Mouse (Mus musculus) forebrain, embryonic 13.5 days (tissue): Measurements from ENCODE around the gene Ciz1. TPM values are rescaled to one million over a fixed set of nuclear protein-coding genes. Genes with fewer than 3 reads are reported as not detected.

ENCODE experiments used
- ATAC-seq: fragments of 200-750 bp; cut with Nextera tagmentation; 2 replicates; pipeline ENCODE4 v1.8.0; 2017
- H3K27ac ChIP-seq: fragments of 300-500 bp; sonication (generic); 2 replicates; pipeline ENCODE4 v1.5.1; 2015; ENCODE audit warnings: inconsistent platforms, mild to moderate bottlenecking, moderate library complexity
- H3K27me3 ChIP-seq: fragments of 300-500 bp; sonication (generic); 2 replicates; pipeline ENCODE4 v1.6.1; 2015; ENCODE audit warnings: mild to moderate bottlenecking, inconsistent platforms
- H3K36me3 ChIP-seq: fragments of 300-500 bp; sonication (generic); 2 replicates; pipeline ENCODE4 v1.6.1; 2015; ENCODE audit warnings: mild to moderate bottlenecking, inconsistent platforms; ENCODE audit not compliant: poor library complexity, severe bottlenecking
- H3K4me1 ChIP-seq: fragments of 300-500 bp; sonication (generic); 2 replicates; pipeline ENCODE4 v1.6.1; 2015; ENCODE audit warnings: inconsistent platforms
- H3K4me2 ChIP-seq: fragments of 300-500 bp; sonication (generic); 2 replicates; pipeline ENCODE4 v1.6.1; 2015; ENCODE audit warnings: inconsistent platforms, mild to moderate bottlenecking, moderate library complexity
- H3K4me3 ChIP-seq: fragments of 300-500 bp; sonication (generic); 2 replicates; pipeline ENCODE4 v1.5.1; 2015; ENCODE audit warnings: mild to moderate bottlenecking, inconsistent platforms
- H3K9ac ChIP-seq: fragments of 300-500 bp; sonication (generic); 2 replicates; pipeline ENCODE4 v1.6.1; 2015; ENCODE audit warnings: mild to moderate bottlenecking, inconsistent platforms
- H3K9me3 ChIP-seq: fragments of 300-500 bp; sonication (generic); replicated peaks from 2 replicates; pipeline ENCODE4 v1.6.1; 2016; ENCODE audit warnings: inconsistent platforms
- WGBS: fragments of 180-500 bp; shearing (Covaris S2); methylation state at CpG from one replicate; pipeline ENCODE4 v1.1.7; 2015; 5-methylcytosine and 5-hydroxymethylcytosine counted together
- polyA plus RNA-seq: library from polyadenylated mRNA; unstranded; fragments of >200 nt; fragmentation: Nextera tagmentation; extraction: Ambion mirVana; gene quantifications from 2 replicates; pipeline ENCODE4 v1.2.1, GENCODE M21; 2015

Ciz1 gene
- polyA plus RNA-seq, 1 experiment from 2014 or later, result 52.4 TPM

DNA sequence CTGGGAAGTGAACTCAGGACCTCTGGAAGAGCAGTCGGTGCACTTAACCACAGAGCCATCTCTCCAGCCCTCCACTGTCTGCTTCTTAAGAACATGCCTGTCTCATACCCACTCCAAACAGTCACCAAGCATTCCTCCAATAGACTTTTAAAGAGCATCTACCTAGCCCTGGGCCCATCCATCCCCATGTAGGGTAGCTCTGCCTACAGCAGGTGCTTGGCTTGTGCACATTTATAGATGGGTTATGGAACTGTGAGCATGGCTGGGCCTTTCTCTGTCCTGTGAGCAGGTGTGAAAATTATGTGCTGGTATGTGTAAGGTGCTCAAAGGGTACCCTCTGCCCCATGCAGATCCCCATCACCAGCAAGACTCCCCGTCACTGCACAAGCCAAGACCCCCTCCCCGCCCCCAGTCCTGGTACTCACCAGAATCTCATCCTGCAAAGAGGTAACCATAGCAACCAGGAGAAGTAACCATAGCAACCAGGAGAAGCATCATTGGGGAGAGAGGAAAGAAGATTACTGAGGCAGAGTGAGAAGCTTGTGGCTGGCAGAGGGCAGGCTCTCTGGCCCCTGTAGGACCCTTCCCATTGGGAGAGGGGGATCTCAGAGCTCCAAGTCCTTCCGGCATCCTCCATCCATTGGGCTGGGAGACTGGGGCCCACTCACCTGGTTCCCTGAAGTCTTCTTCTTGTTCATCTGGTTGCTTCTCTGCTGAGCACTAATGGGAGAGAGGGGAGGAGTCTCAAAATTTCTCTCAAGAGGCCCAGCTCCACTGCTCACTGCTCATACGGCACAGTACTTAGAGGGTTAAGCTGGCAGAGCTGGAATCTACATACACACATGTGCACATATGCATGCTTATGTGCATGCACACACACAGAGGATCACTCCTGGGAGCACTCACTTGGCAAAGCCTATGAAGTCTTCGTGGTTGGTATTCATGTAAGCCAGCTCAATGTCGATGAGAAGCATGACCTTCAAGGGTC lies 29.1 kb upstream of the Ciz1 start:
- Histone ChIP-seq H3K4me3 (no peak overlapping the region), H3K9me3 (no peaks in the 10 kb centered on the region), H3K9ac (peak overlapping the region; percentile 16; the same call in 1 of the 2 replicates), H3K27ac (peak overlapping the region; percentile 80), H3K36me3 (no peaks in the 10 kb centered on the region), H3K4me2 (peak overlapping the region; percentile 37; the same call in 1 of the 2 replicates), H3K4me1 (peaks cover 26% of the 10 kb centered on the region), H3K27me3 (0 out of 2 replicates have a peak, but pooled peaks cover 3% of the 10 kb centered on the region)
- WGBS, result 60% methylated on average over 7 of the region's 7 CpGs
- peak; percentile 75 for ATAC-seq

DNA sequence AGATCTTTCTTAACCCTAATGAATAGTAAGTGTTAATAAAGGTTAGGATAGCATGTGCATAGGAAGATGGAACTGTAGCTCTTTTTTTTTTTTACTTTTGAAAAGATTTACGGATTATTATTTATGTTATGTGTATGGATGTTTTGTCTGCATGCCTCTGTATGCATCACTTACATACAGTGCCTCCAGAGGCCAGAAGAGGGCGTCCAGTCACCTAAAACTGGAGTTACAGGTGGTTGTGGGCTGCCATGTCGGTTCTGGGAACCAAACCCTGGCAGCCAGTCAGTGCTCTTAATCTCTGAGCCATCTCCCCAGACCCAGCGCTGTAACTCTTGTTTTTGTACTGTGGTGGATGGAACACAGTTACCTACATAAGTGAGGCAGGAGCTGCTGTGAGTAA lies 27.8 kb upstream of the Ciz1 start:
- Histone ChIP-seq H3K4me2 (no peak overlapping the region), H3K36me3 (no peaks in the 10 kb centered on the region), H3K4me3 (no peak overlapping the region), H3K27me3 (no peaks in the 10 kb centered on the region), H3K9ac (no peak overlapping the region), H3K9me3 (no peaks in the 10 kb centered on the region), H3K27ac (no peak overlapping the region), H3K4me1 (peaks cover 18% of the 10 kb centered on the region)
- ATAC-seq, result no peak
- WGBS, result 52% methylated on average over 4 of the region's 4 CpGs

DNA sequence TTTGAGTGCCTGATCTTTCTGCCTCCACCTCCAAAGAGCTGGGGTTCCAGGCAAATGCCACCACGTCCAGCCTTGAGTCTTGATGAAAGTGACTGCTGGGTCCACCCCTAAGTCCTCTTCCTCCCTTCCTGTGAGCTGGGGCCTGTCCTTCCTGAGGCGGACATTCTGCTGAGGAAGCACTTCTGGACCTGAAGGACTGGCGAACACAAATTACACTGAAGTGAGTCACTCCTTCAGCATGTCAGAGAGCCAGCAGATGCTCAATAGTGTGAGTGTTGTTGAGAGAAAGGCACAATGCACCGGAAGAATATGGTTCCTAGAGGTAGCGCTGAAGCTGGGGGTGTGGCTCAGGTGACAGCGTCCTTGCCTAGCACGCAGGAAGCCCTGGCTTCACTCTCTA lies 26.8 kb upstream of the Ciz1 start:
- WGBS, result 75% methylated on average over 7 of the region's 7 CpGs
- H3K27me3 ChIP-seq, result no peaks in the 10 kb centered on the region
- no peak for ATAC-seq

DNA sequence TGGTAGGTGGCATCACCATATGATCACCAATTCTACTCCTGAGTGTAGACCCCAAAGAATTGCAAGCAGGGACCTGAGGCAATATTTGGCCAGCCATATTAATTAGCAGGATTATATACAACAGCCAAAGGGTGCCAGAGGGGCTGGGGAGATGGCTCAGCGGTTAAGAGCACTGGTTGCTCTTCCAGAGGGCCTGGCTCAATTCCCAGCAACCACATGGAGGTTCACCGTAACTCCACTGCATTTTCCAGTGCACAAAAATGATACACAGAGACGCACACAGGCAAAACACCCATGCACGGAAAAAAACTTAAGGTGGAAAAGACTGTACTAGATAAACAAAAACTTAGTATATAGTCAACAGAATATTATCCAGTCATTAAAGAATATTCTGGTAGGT lies 24.9 kb upstream of the Ciz1 start:
- Histone ChIP-seq H3K27ac (no peak overlapping the region), H3K4me1 (peaks cover 13% of the 10 kb centered on the region), H3K4me2 (no peak overlapping the region), H3K9me3 (no peaks in the 10 kb centered on the region), H3K27me3 (no peaks in the 10 kb centered on the region), H3K9ac (no peak overlapping the region), H3K36me3 (no peaks in the 10 kb centered on the region), H3K4me3 (no peak overlapping the region)
- ATAC-seq, result no peak
- 77% methylated on average over 4 of the region's 4 CpGs for WGBS

More for the DNA sequence above, 26.8 kb upstream of the Ciz1 start:
- peaks cover 18% of the 10 kb centered on the region for H3K4me1 ChIP-seq
- H3K36me3 ChIP-seq, result no peaks in the 10 kb centered on the region
- no peak overlapping the region for H3K27ac ChIP-seq
- H3K4me3 ChIP-seq, result no peak overlapping the region
- no peaks in the 10 kb centered on the region for H3K9me3 ChIP-seq
- H3K4me2 ChIP-seq, result no peak overlapping the region
- no peak overlapping the region for H3K9ac ChIP-seq

DNA sequence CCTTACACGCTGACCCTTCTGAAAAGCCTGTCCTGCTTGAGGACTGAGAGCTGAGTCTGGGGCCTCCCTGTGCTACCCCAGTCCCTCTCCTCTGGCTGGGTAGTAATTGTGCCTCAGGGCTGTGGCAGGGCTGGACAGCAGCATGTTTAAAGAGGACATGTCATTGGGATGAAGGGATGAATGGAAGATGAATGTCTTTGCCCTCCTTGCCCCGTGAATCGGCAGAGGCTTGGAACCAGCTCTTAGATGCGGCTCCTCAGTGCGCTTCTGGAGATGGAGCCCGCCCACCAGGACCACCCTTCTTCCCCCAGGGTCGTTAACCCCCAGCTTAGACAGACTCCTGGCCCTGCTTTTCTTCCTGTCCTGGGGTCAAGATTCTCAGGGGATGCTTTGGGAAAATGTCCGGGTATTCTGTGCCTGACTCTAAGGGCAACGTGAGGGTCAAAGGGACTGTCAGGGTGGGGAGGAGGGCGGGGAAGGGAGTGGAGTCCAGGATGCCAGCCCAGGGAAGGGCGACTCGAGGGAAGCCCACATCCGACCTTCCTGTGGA lies 23.1 kb upstream of the Ciz1 start:
- Histone ChIP-seq H3K9ac (no peak overlapping the region), H3K27me3 (no peaks in the 10 kb centered on the region), H3K9me3 (no peaks in the 10 kb centered on the region), H3K36me3 (0 out of 2 replicates have a peak, but pooled peaks cover 4% of the 10 kb centered on the region), H3K4me2 (no peak overlapping the region), H3K27ac (no peak overlapping the region), H3K4me3 (no peak overlapping the region), H3K4me1 (no peaks in the 10 kb centered on the region)
- ATAC-seq, result no peak
- 34% methylated on average over 13 of the region's 13 CpGs for WGBS

DNA sequence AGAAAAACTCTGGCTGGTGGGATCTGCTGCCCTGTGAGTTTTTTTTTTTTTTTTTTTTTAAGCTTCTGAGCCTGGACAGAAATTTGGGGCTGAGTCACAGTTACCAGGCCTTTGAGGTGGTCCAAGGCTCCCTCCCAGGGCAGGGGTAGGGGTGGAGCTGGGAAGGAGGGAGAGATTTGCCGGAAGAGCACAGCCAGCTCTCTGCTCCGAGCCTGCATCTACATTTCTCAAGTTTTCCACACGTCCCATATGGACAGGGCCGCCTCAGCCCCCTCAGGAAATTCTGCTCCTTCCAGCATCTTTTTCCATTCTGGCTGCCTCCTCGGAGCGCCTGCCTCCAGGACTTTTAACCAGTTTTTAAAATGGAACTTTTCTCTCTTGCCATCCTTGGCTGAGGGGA lies 22.6 kb upstream of the Ciz1 start:
- H3K4me3 ChIP-seq, result no peak overlapping the region
- no peaks in the 10 kb centered on the region for H3K9me3 ChIP-seq
- H3K4me2 ChIP-seq, result no peak overlapping the region
- no peaks in the 10 kb centered on the region for H3K27me3 ChIP-seq
- no peak overlapping the region for H3K27ac ChIP-seq
- no peak for ATAC-seq
- WGBS, result 61% methylated on average over 6 of the region's 6 CpGs
- no peak overlapping the region for H3K9ac ChIP-seq
- H3K4me1 ChIP-seq, result no peaks in the 10 kb centered on the region
- H3K36me3 ChIP-seq, result 0 out of 2 replicates have a peak, but pooled peaks cover 4% of the 10 kb centered on the region

DNA sequence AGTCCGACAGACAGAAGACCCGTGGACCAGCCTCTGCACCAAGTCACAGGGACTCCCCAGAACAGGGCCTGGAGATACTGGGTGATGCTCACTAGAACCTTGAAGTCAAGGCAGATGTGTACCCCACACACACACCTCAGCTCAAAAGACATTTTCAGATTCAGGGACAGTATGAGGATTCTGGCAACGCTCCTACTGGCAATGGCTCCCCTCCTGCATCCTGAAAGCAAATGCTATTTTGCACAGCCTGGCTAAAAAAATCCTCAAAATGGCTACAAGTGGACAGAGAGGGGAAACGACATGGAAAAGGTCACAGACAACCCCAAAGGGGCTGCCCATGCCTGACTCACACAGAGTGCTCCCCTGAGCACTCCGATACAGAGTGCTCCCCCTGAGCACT lies 20.0 kb upstream of the Ciz1 start:
- Histone ChIP-seq H3K9ac (no peak overlapping the region), H3K9me3 (no peaks in the 10 kb centered on the region), H3K4me1 (no peaks in the 10 kb centered on the region), H3K4me2 (no peak overlapping the region), H3K4me3 (no peak overlapping the region), H3K27me3 (no peaks in the 10 kb centered on the region), H3K36me3 (peaks cover 11% of the 10 kb centered on the region), H3K27ac (no peak overlapping the region)
- ATAC-seq, result no peak
- WGBS, result 84% methylated on average over 5 of the region's 5 CpGs

DNA sequence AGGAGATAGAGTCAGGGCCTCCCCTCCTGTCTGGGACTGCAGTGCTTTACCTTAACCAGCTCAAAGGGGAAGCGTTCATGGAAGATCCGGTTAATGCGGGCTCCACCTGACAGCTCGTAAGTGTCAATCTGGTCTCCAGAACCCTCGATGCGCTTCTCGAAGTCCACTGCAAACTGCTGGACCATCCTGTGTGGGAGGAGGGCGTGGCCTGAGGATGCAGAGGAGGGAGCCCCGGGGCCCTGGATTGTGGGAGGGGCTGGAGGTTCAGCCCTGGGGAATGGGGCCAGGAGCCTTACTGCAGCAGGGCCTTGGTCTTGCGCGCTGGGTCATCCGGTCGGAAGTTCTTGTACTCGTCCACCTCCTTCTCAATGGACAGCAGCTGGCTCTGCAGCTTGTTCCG lies 16.2 kb upstream of the Ciz1 start:
- H3K36me3 ChIP-seq, result peaks cover 20% of the 10 kb centered on the region
- WGBS, result 49% methylated on average over 15 of the region's 15 CpGs

DNA sequence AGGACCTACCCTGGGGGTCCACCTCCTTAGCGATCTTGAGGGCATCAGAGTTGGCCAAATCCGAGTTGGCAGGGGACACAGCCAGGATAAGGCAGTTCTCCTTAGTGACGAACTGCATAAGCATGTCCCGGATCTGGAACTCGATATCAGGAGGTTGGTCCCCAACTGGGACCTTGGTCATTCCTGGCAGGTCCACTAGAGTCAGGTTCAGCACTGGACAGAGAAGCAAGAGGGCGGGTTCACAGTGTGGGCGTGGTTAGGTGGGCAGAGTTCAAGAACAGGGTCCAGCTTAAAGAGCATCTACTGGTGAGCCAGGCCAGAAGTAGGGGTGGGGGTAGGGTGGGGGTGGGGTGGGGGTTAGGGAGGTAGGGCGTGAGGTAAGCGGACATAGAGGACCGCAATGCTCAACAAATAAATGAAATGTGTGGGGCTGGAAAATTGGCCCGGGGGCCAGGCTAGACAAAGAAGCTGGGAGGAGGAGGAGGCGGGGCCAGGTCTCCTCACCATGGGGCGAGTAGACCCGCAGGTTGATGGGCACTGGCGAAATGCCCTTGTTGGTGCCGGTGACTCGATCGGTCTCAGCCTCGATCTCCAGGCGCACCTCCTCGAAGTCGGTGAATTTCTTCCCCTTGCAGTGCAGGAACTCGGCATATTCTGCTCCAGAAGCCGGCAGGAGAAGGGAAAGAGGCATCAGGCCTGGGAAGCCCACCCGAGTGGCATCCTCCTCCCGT lies 12.1 kb upstream of the Ciz1 start:
- Histone ChIP-seq H3K4me1 (peaks cover 22% of the 10 kb centered on the region), H3K36me3 (peaks cover 16% of the 10 kb centered on the region), H3K4me2 (no peak overlapping the region), H3K27ac (0 out of 2 replicates have a peak overlapping the region, but pooled peaks have one; percentile 3), H3K9ac (no peak overlapping the region), H3K4me3 (no peak overlapping the region), H3K27me3 (0 out of 2 replicates have a peak, but pooled peaks cover 2% of the 10 kb centered on the region), H3K9me3 (no peaks in the 10 kb centered on the region)
- WGBS, result 37% methylated on average over 26 of the region's 26 CpGs
- ATAC-seq, result no peak

More for the DNA sequence above, 16.2 kb upstream of the Ciz1 start:
- H3K9me3 ChIP-seq, result no peaks in the 10 kb centered on the region
- 0 out of 2 replicates have a peak, but pooled peaks cover 2% of the 10 kb centered on the region for H3K27me3 ChIP-seq
- ATAC-seq, result no peak
- no peak overlapping the region for H3K4me3 ChIP-seq
- no peaks in the 10 kb centered on the region for H3K4me1 ChIP-seq
- no peak overlapping the region for H3K4me2 ChIP-seq
- H3K27ac ChIP-seq, result no peak overlapping the region
- H3K9ac ChIP-seq, result no peak overlapping the region

DNA sequence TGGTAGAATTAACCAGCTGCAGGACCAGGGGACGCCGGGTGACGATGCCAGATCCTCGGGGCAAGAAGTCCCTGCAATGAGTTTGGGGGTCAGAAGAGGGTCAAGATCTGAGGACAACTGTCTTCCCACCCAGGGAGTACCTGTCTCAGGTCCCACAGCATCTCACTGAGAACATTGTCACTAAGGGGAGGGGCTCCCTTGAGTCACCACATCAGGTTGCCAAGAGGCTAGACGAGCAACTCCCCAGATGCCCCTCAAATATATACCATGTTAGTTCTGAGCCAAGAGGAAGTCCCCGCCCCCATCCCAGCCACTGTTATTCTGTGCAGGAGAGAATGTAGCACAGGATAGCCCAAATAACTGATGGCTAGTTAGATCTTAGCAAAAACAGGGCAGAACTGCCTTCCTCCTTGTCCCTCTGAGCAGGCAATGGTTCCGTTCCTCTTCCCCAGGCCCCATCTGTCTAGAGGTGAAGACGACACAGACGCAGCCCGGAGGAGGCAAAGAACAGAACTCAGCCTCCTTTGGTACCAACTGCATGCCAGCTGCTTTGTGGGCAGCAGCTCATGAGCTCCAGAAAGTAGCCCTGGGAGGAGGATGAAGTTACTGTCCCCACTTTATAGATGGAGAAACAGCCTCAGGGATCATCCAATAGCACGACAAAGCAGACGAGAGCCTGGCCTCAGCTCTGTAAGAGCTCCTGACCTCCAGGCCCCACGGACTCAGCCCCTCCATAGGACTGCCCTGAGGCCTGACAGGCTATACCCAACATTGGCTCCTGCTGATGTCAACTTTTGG lies 11.1 kb upstream of the Ciz1 start:
- Histone ChIP-seq H3K27ac (no peak overlapping the region), H3K4me1 (peaks cover 22% of the 10 kb centered on the region), H3K27me3 (0 out of 2 replicates have a peak, but pooled peaks cover 2% of the 10 kb centered on the region), H3K36me3 (0 out of 2 replicates have a peak, but pooled peaks cover 8% of the 10 kb centered on the region), H3K9ac (no peak overlapping the region), H3K4me3 (no peak overlapping the region), H3K4me2 (no peak overlapping the region), H3K9me3 (no peaks in the 10 kb centered on the region)
- 78% methylated on average over 13 of the region's 13 CpGs for WGBS
- ATAC-seq, result no peak

DNA sequence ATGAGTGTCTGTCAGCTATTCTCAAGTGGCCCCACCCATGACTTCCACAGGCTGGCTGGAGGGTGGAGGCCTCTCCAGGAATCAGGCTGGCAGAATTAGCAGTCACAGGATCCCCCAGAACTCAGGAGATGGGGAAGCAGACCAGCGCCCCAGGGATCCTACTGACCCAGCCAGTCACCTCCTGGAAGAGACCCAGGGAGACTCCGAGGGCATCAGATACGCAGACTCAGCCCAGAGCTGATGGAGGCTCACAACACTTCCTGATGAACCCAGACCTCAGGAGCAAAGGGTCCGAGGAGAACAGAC lies 10.5 kb upstream of the Ciz1 start:
- ATAC-seq, result no peak
- WGBS, result 83% methylated on average over 4 of the region's 4 CpGs

More for the DNA sequence above, 10.5 kb upstream of the Ciz1 start:
- H3K4me3 ChIP-seq, result no peak overlapping the region
- no peak overlapping the region for H3K27ac ChIP-seq
- H3K4me2 ChIP-seq, result no peak overlapping the region
- 0 out of 2 replicates have a peak, but pooled peaks cover 8% of the 10 kb centered on the region for H3K36me3 ChIP-seq
- no peaks in the 10 kb centered on the region for H3K9me3 ChIP-seq
- no peak overlapping the region for H3K9ac ChIP-seq
- H3K27me3 ChIP-seq, result 0 out of 2 replicates have a peak, but pooled peaks cover 2% of the 10 kb centered on the region
- H3K4me1 ChIP-seq, result peaks cover 22% of the 10 kb centered on the region
